Mouse (Mus musculus) hindbrain, embryonic 15.5 days (tissue): ENCODE measurements around the gene Cpxcr1. TPM values are rescaled to one million over a fixed set of nuclear protein-coding genes. Genes with fewer than 3 reads are reported as not detected.

ENCODE experiments used
- ATAC-seq: fragments of 200-750 bp; cut with Nextera tagmentation; 2 replicates; pipeline ENCODE4 v1.8.0; 2017; ENCODE audit warnings: low read depth, moderate number of reproducible peaks, moderate TSS enrichment; ENCODE audit not compliant: low FRiP score
- H3K27ac ChIP-seq: fragments of 300-500 bp; sonication (generic); replicated peaks from 2 replicates; pipeline ENCODE4 v1.5.1; 2015; ENCODE audit warnings: mild to moderate bottlenecking, inconsistent platforms
- H3K27me3 ChIP-seq: fragments of 300-500 bp; sonication (generic); 2 replicates; pipeline ENCODE4 v1.6.1; 2015; ENCODE audit warnings: control low read depth, inconsistent platforms
- H3K36me3 ChIP-seq: fragments of 300-500 bp; sonication (generic); 2 replicates; pipeline ENCODE4 v1.6.1; 2015; ENCODE audit warnings: control low read depth, inconsistent platforms
- H3K4me1 ChIP-seq: fragments of 300-500 bp; sonication (generic); replicated peaks from 2 replicates; pipeline ENCODE4 v1.6.1; 2015; ENCODE audit warnings: control low read depth, inconsistent platforms
- H3K4me2 ChIP-seq: fragments of 300-500 bp; sonication (generic); 2 replicates; pipeline ENCODE4 v1.6.1; 2015; ENCODE audit warnings: moderate library complexity, mild to moderate bottlenecking, inconsistent platforms
- H3K4me3 ChIP-seq: fragments of 300-500 bp; sonication (generic); 2 replicates; pipeline ENCODE4 v1.5.1; 2015; ENCODE audit warnings: mild to moderate bottlenecking, inconsistent platforms
- H3K9ac ChIP-seq: fragments of 300-500 bp; sonication (generic); 2 replicates; pipeline ENCODE4 v1.6.1; 2015; ENCODE audit warnings: inconsistent platforms
- H3K9me3 ChIP-seq: fragments of 300-500 bp; sonication (generic); 2 replicates; pipeline ENCODE4 v1.6.1; 2016; ENCODE audit warnings: control low read depth, inconsistent platforms
- polyA plus RNA-seq: library from polyadenylated mRNA; unstranded; fragments of >200 nt; fragmentation: Nextera tagmentation; extraction: Ambion mirVana; gene quantifications from 2 replicates; pipeline ENCODE4 v1.2.1, GENCODE M21; 2015

The Cpxcr1 gene
- polyA plus RNA-seq, result not detected in 2 replicates

- no peaks in the 10 kb centered on the region for H3K9me3 ChIP-seq
- no peak within 1 kb of the TSS for H3K4me2 ChIP-seq
- no peak within 1 kb of the TSS for H3K9ac ChIP-seq
- H3K36me3 ChIP-seq, result no peaks in the 10 kb centered on the region
- H3K4me1 ChIP-seq, result no peaks in the 10 kb centered on the region
- H3K27me3 ChIP-seq, result no peaks in the 10 kb centered on the region
- H3K4me3 ChIP-seq, result no peak within 1 kb of the TSS
- no peak for ATAC-seq
- no peak within 1 kb of the TSS for H3K27ac ChIP-seq
Observed at GRCm38 (mm10) chrX:116448644-116449043, at the start of gene Cpxcr1. Cpxcr1 (plus strand) TSS chrX:116448944.

Other genes starting within 250 kb of the Cpxcr1 start
- gene H2afb2, start 232.2 kb downstream of the Cpxcr1 start, polyA plus RNA-seq, result not detected in 2 replicates